10 mouse cellular contexts compared by ENCODE assay signal in genomic region chr4:138377526-138377925, GRCm38 (mm10). TPM values are rescaled to one million over a fixed set of nuclear protein-coding genes. Genes with fewer than 3 reads are reported as not detected.
DNase-seq lines count a peak whose midpoint lies in the region; ATAC-seq and TF ChIP-seq lines count a peak whose summit lies in the region.
"Had no signal": no experiment of that assay in that cellular context is flagged by ENCODE, and none has a peak within 500 bp of the region (broad histone marks: within the 10 kb centered on the region; RNA-seq: fewer than 3 reads in every experiment).

No protein-coding gene starts in this region.

- DNase-seq in forebrain, postnatal 0 days: peak; percentile 68
- peak; percentile 74 for DNase-seq in midbrain, embryonic 14.5 days
- DNase-seq in intestine, embryonic 14.5 days (ENCODE audit: low spot score): peak; percentile 85
- DNase-seq in midbrain, postnatal 0 days (ENCODE audit: low spot score): peak; percentile 74
- no peak for DNase-seq in gastrocnemius, adult 8-10 months (ENCODE audit: low spot score in 2 of 2)

- H3K4me1 ChIP-seq in forebrain, postnatal 0 days (ENCODE audit: insufficient read depth): 0 out of 2 replicates have a peak, but pooled peaks cover 4% of the 10 kb centered on the region
- peaks cover 14% of the 10 kb centered on the region for H3K4me1 ChIP-seq in forebrain, embryonic 12.5 days
- peaks cover 13% of the 10 kb centered on the region for H3K4me1 ChIP-seq in midbrain, embryonic 14.5 days (ENCODE audit: control insufficient read depth, insufficient read depth, low read length)
- H3K4me1 ChIP-seq in midbrain, embryonic 15.5 days: peaks cover 14% of the 10 kb centered on the region
- H3K4me1 ChIP-seq in intestine, embryonic 14.5 days (replicated peaks; ENCODE audit: control insufficient read depth, insufficient read depth, low read length): no peaks in the 10 kb centered on the region
- no peaks in the 10 kb centered on the region; the same call in 1 of the 2 replicates for H3K4me1 ChIP-seq in midbrain, postnatal 0 days (ENCODE audit: insufficient read depth, low read length)
- H3K4me1 ChIP-seq: liver, embryonic 15.5 days had no signal

- no peak overlapping the region for H3K9ac ChIP-seq in forebrain, postnatal 0 days
- no peak overlapping the region for H3K9ac ChIP-seq in forebrain, embryonic 12.5 days
- no peak overlapping the region for H3K9ac ChIP-seq in midbrain, embryonic 14.5 days (replicated peaks; ENCODE audit: low read length)
- H3K9ac ChIP-seq in midbrain, embryonic 15.5 days: no peak overlapping the region
- H3K9ac ChIP-seq in intestine, embryonic 14.5 days (ENCODE audit: low read length): no peak overlapping the region
- H3K9ac ChIP-seq in midbrain, postnatal 0 days (replicated peaks; ENCODE audit: low read length, poor library complexity, severe bottlenecking): no peak overlapping the region
- H3K9ac ChIP-seq: liver, embryonic 15.5 days had no signal

- H3K36me3 ChIP-seq in forebrain, postnatal 0 days (ENCODE audit: insufficient read depth): no peaks in the 10 kb centered on the region
- no peaks in the 10 kb centered on the region for H3K36me3 ChIP-seq in forebrain, embryonic 12.5 days (replicated peaks)
- no peaks in the 10 kb centered on the region for H3K36me3 ChIP-seq in midbrain, embryonic 14.5 days (ENCODE audit: control insufficient read depth, insufficient read depth, low read length)
- H3K36me3 ChIP-seq in midbrain, embryonic 15.5 days (replicated peaks): no peaks in the 10 kb centered on the region
- no peaks in the 10 kb centered on the region for H3K36me3 ChIP-seq in intestine, embryonic 14.5 days (ENCODE audit: control insufficient read depth, insufficient read depth, low read length)
- H3K36me3 ChIP-seq in midbrain, postnatal 0 days (ENCODE audit: insufficient read depth, low read length): no peaks in the 10 kb centered on the region
- H3K36me3 ChIP-seq: liver, embryonic 15.5 days had no signal

- ATAC-seq in forebrain, postnatal 0 days: no peak
- ATAC-seq in forebrain, embryonic 12.5 days (ENCODE audit: low FRiP score): no peak
- ATAC-seq in midbrain, embryonic 14.5 days (ENCODE audit: low FRiP score, low TSS enrichment): no peak
- ATAC-seq in midbrain, embryonic 15.5 days (replicated peaks): no peak
- ATAC-seq in intestine, embryonic 14.5 days (replicated peaks; ENCODE audit: low FRiP score, low TSS enrichment, low read depth): no peak
- ATAC-seq in midbrain, postnatal 0 days (ENCODE audit: low FRiP score): no peak
- no peak for ATAC-seq in megakaryocyte, adult 5-6 weeks (ENCODE audit: poor library complexity, severe bottlenecking)

- H3K9me3 ChIP-seq in forebrain, postnatal 0 days (ENCODE audit: low read length): no peaks in the 10 kb centered on the region
- 0 out of 2 replicates have a peak, but pooled peaks cover 2% of the 10 kb centered on the region for H3K9me3 ChIP-seq in forebrain, embryonic 12.5 days
- H3K9me3 ChIP-seq in midbrain, embryonic 14.5 days (ENCODE audit: control insufficient read depth, low read length): no peaks in the 10 kb centered on the region
- no peaks in the 10 kb centered on the region for H3K9me3 ChIP-seq in midbrain, embryonic 15.5 days
- H3K9me3 ChIP-seq in intestine, embryonic 14.5 days (ENCODE audit: control insufficient read depth, low read length): no peaks in the 10 kb centered on the region
- no peaks in the 10 kb centered on the region for H3K9me3 ChIP-seq in midbrain, postnatal 0 days (ENCODE audit: low read length)
- H3K9me3 ChIP-seq: liver, embryonic 15.5 days had no signal

- 46% methylated on average over 6 of the region's 6 CpGs for WGBS in forebrain, postnatal 0 days
- WGBS in forebrain, embryonic 12.5 days: 46% methylated on average over 6 of the region's 6 CpGs
- WGBS in midbrain, embryonic 14.5 days: 48% methylated on average over 6 of the region's 6 CpGs
- WGBS in midbrain, embryonic 15.5 days: 53% methylated on average over 6 of the region's 6 CpGs
- WGBS in intestine, embryonic 14.5 days: 52% methylated on average over 6 of the region's 6 CpGs
- WGBS in midbrain, postnatal 0 days: 52% methylated on average over 6 of the region's 6 CpGs

- no peak for TF ChIP-seq CTCF in forebrain, postnatal 0 days (IDR thresholded peaks at IDR 0.05; ENCODE audit: low read depth)
- no peak for TF ChIP-seq CTCF in midbrain, postnatal 0 days (IDR thresholded peaks at IDR 0.05)

- no peak overlapping the region for H3K4me2 ChIP-seq in forebrain, postnatal 0 days (ENCODE audit: low read depth)
- H3K4me2 ChIP-seq in forebrain, embryonic 12.5 days: no peak overlapping the region
- H3K4me2 ChIP-seq in midbrain, embryonic 14.5 days (ENCODE audit: low read length): no peak overlapping the region
- H3K4me2 ChIP-seq in midbrain, embryonic 15.5 days: no peak overlapping the region
- H3K4me2 ChIP-seq in intestine, embryonic 14.5 days (ENCODE audit: low read length): no peak overlapping the region
- H3K4me2 ChIP-seq in midbrain, postnatal 0 days (ENCODE audit: low read depth, low read length, poor library complexity, severe bottlenecking): no peak overlapping the region
- H3K4me2 ChIP-seq: liver, embryonic 15.5 days had no signal

- no peak overlapping the region for H3K27ac ChIP-seq in forebrain, postnatal 0 days (ENCODE audit: low read depth, low read length)
- no peak overlapping the region for H3K27ac ChIP-seq in forebrain, embryonic 12.5 days
- no peak overlapping the region for H3K27ac ChIP-seq in midbrain, embryonic 14.5 days (replicated peaks; ENCODE audit: low read depth, low read length)
- no peak overlapping the region for H3K27ac ChIP-seq in midbrain, embryonic 15.5 days
- H3K27ac ChIP-seq in intestine, embryonic 14.5 days (ENCODE audit: low read depth): no peak overlapping the region
- H3K27ac ChIP-seq in midbrain, postnatal 0 days (ENCODE audit: low read depth, low read length): no peak overlapping the region
- H3K27ac ChIP-seq: liver, embryonic 15.5 days had no signal

- H3K27me3 ChIP-seq in forebrain, postnatal 0 days (ENCODE audit: insufficient read depth, low read length): no peaks in the 10 kb centered on the region
- H3K27me3 ChIP-seq in forebrain, embryonic 12.5 days: peaks cover 3% of the 10 kb centered on the region; the same call in 1 of the 2 replicates
- no peaks in the 10 kb centered on the region for H3K27me3 ChIP-seq in midbrain, embryonic 14.5 days (ENCODE audit: control insufficient read depth, insufficient read depth, low read length)
- no peaks in the 10 kb centered on the region for H3K27me3 ChIP-seq in midbrain, embryonic 15.5 days (replicated peaks)
- peaks cover 3% of the 10 kb centered on the region; the same call in 1 of the 2 replicates for H3K27me3 ChIP-seq in intestine, embryonic 14.5 days (replicated peaks; ENCODE audit: control insufficient read depth, insufficient read depth, low read length)
- no peaks in the 10 kb centered on the region for H3K27me3 ChIP-seq in midbrain, postnatal 0 days (ENCODE audit: insufficient read depth, low read length)
- H3K27me3 ChIP-seq: liver, embryonic 15.5 days had no signal

- no peak overlapping the region for H3K4me3 ChIP-seq in forebrain, postnatal 0 days (ENCODE audit: low read depth, low read length)
- H3K4me3 ChIP-seq in forebrain, embryonic 12.5 days (replicated peaks): no peak overlapping the region
- H3K4me3 ChIP-seq in midbrain, embryonic 14.5 days (replicated peaks; ENCODE audit: low read depth, low read length): no peak overlapping the region
- no peak overlapping the region for H3K4me3 ChIP-seq in midbrain, embryonic 15.5 days
- H3K4me3 ChIP-seq in intestine, embryonic 14.5 days (ENCODE audit: low read depth, low read length): no peak overlapping the region
- H3K4me3 ChIP-seq in midbrain, postnatal 0 days (ENCODE audit: low read depth, low read length): no peak overlapping the region
- H3K4me3 ChIP-seq: liver, embryonic 15.5 days had no signal

RNA-seq across cellular contexts. Expression of gene Cda, which starts 9.7 kb away (rescaled TPM):
- 3.6 TPM in 2 replicates for total RNA-seq in forebrain, postnatal 0 days (2014; rRNA removed)
- polyA plus RNA-seq in forebrain, postnatal 0 days (2015; fragmentation: Nextera tagmentation; extraction: Ambion mirVana): 3.2 and 4.9 TPM in 2 replicates
- polyA plus RNA-seq in forebrain, embryonic 12.5 days (2016; fragmentation: Nextera tagmentation; extraction: Ambion mirVana): 1.6 and 1.8 TPM in 2 replicates
- 2.4 and 4.6 TPM in 2 replicates for polyA plus RNA-seq in midbrain, embryonic 14.5 days (2014; fragmentation: Nextera tagmentation; extraction: Ambion mirVana)
- polyA plus RNA-seq in midbrain, embryonic 15.5 days (2015; fragmentation: Nextera tagmentation; extraction: Ambion mirVana): 4.4 and 4.6 TPM in 2 replicates
- polyA plus RNA-seq in intestine, embryonic 14.5 days (2014; fragmentation: Nextera tagmentation; extraction: Ambion mirVana): 12.3 and 17.5 TPM in 2 replicates
- total RNA-seq in midbrain, postnatal 0 days (2014; rRNA removed): 9.1 and 9.6 TPM in 2 replicates
- polyA plus RNA-seq in midbrain, postnatal 0 days (2015; fragmentation: Nextera tagmentation; extraction: Ambion mirVana): 9.2 and 12.2 TPM in 2 replicates
- not detected in 2 replicates for total RNA-seq in megakaryocyte, adult 5-6 weeks (2015)
- not detected in 2 replicates for total RNA-seq in megakaryocyte, adult 5-6 weeks (2017)
- total RNA-seq in gastrocnemius, adult 8-10 months (2022): under 1 TPM in 2 of 4 experiments, not detected in 2; 0.59 to 0.63 TPM

RNA-seq across cellular contexts. Expression of gene Fam43b, which starts 18.8 kb away (rescaled TPM):
- 11.9 and 14.7 TPM in 2 replicates for total RNA-seq in forebrain, postnatal 0 days (2014; rRNA removed)
- polyA plus RNA-seq in forebrain, postnatal 0 days (2015; fragmentation: Nextera tagmentation; extraction: Ambion mirVana): 18.9 and 22.6 TPM in 2 replicates
- polyA plus RNA-seq in forebrain, embryonic 12.5 days (2016; fragmentation: Nextera tagmentation; extraction: Ambion mirVana): 0.21 and 0.24 TPM in 2 replicates
- 5.4 and 6.7 TPM in 2 replicates for polyA plus RNA-seq in midbrain, embryonic 14.5 days (2014; fragmentation: Nextera tagmentation; extraction: Ambion mirVana)
- 9.1 and 11.1 TPM in 2 replicates for polyA plus RNA-seq in midbrain, embryonic 15.5 days (2015; fragmentation: Nextera tagmentation; extraction: Ambion mirVana)
- polyA plus RNA-seq in intestine, embryonic 14.5 days (2014; fragmentation: Nextera tagmentation; extraction: Ambion mirVana): 0.07 TPM in 2 replicates
- total RNA-seq in midbrain, postnatal 0 days (2014; rRNA removed): 18.7 and 24.0 TPM in 2 replicates
- polyA plus RNA-seq in midbrain, postnatal 0 days (2015; fragmentation: Nextera tagmentation; extraction: Ambion mirVana): 20.1 and 21.6 TPM in 2 replicates
- not detected in 2 replicates for total RNA-seq in megakaryocyte, adult 5-6 weeks (2015)
- not detected in 2 replicates for total RNA-seq in megakaryocyte, adult 5-6 weeks (2017)
- not detected for total RNA-seq in gastrocnemius, adult 8-10 months (2022)
- polyA plus RNA-seq: heart, postnatal 0 days; liver, embryonic 15.5 days had no signal

RNA-seq across cellular contexts. Expression of gene Pink1, which starts 51.4 kb away (rescaled TPM):
- 224 and 230 TPM in 2 replicates for total RNA-seq in forebrain, postnatal 0 days (2014; rRNA removed)
- polyA plus RNA-seq in forebrain, postnatal 0 days (2015; fragmentation: Nextera tagmentation; extraction: Ambion mirVana): 152 TPM in 2 replicates
- 53.9 and 57.0 TPM in 2 replicates for polyA plus RNA-seq in forebrain, embryonic 12.5 days (2016; fragmentation: Nextera tagmentation; extraction: Ambion mirVana)
- 54.1 and 74.7 TPM in 2 replicates for polyA plus RNA-seq in midbrain, embryonic 14.5 days (2014; fragmentation: Nextera tagmentation; extraction: Ambion mirVana)
- 105 and 113 TPM in 2 replicates for polyA plus RNA-seq in midbrain, embryonic 15.5 days (2015; fragmentation: Nextera tagmentation; extraction: Ambion mirVana)
- polyA plus RNA-seq in intestine, embryonic 14.5 days (2014; fragmentation: Nextera tagmentation; extraction: Ambion mirVana): 19.3 and 20.5 TPM in 2 replicates
- total RNA-seq in midbrain, postnatal 0 days (2014; rRNA removed): 255 and 261 TPM in 2 replicates
- polyA plus RNA-seq in midbrain, postnatal 0 days (2015; fragmentation: Nextera tagmentation; extraction: Ambion mirVana): 149 and 150 TPM in 2 replicates
- 26.9 and 31.8 TPM in 2 replicates for total RNA-seq in megakaryocyte, adult 5-6 weeks (2015)
- total RNA-seq in megakaryocyte, adult 5-6 weeks (2017): 29.8 and 32.2 TPM in 2 replicates
- total RNA-seq in gastrocnemius, adult 8-10 months (2022): 100 to 1,000 TPM; 762 to 861 (median 819) TPM

RNA-seq across cellular contexts. Expression of gene Mul1, which starts 56.9 kb away (rescaled TPM):
- total RNA-seq in forebrain, postnatal 0 days (2014; rRNA removed): 30.1 and 32.4 TPM in 2 replicates
- polyA plus RNA-seq in forebrain, postnatal 0 days (2015; fragmentation: Nextera tagmentation; extraction: Ambion mirVana): 13.5 and 19.4 TPM in 2 replicates
- polyA plus RNA-seq in forebrain, embryonic 12.5 days (2016; fragmentation: Nextera tagmentation; extraction: Ambion mirVana): 14.5 and 14.7 TPM in 2 replicates
- 22.8 and 23.8 TPM in 2 replicates for polyA plus RNA-seq in midbrain, embryonic 14.5 days (2014; fragmentation: Nextera tagmentation; extraction: Ambion mirVana)
- 18.5 and 21.5 TPM in 2 replicates for polyA plus RNA-seq in midbrain, embryonic 15.5 days (2015; fragmentation: Nextera tagmentation; extraction: Ambion mirVana)
- 19.4 and 20.1 TPM in 2 replicates for polyA plus RNA-seq in intestine, embryonic 14.5 days (2014; fragmentation: Nextera tagmentation; extraction: Ambion mirVana)
- 32.6 and 35.2 TPM in 2 replicates for total RNA-seq in midbrain, postnatal 0 days (2014; rRNA removed)
- polyA plus RNA-seq in midbrain, postnatal 0 days (2015; fragmentation: Nextera tagmentation; extraction: Ambion mirVana): 17.6 and 19.2 TPM in 2 replicates
- 4.9 and 8.1 TPM in 2 replicates for total RNA-seq in megakaryocyte, adult 5-6 weeks (2015)
- total RNA-seq in megakaryocyte, adult 5-6 weeks (2017): 4.4 and 6.1 TPM in 2 replicates
- total RNA-seq in gastrocnemius, adult 8-10 months (2022): 10 to 100 TPM; 39.7 to 47.7 (median 43.2) TPM

Comparison
In these comparisons a context has a peak if more than half of its experiments do, and no peak if none do; other contexts are left out.
1. DNase-seq: peak in forebrain, postnatal 0 days (single experiment), midbrain, embryonic 14.5 days (single experiment), intestine, embryonic 14.5 days (single experiment) and midbrain, postnatal 0 days (single experiment); none in gastrocnemius, adult 8-10 months (0 of 2).